Mouse (Mus musculus) kidney, embryonic 14.5 days (tissue): ENCODE measurements around the gene Myo18a. TPM values are rescaled to one million over a fixed set of nuclear protein-coding genes. Genes with fewer than 3 reads are reported as not detected.
A peak's percentile ranks its signal among the peaks of the same experiment; 100 is the strongest.

ENCODE experiments used
- ATAC-seq: fragments of 200-750 bp; cut with Nextera tagmentation; 2 replicates; pipeline ENCODE4 v1.8.0; 2017; ENCODE audit warnings: moderate number of reproducible peaks, mild to moderate bottlenecking, moderate TSS enrichment, moderate library complexity; ENCODE audit not compliant: low FRiP score, low TSS enrichment
- H3K27ac ChIP-seq: fragments of 300-500 bp; sonication (generic); 2 replicates; pipeline ENCODE4 v1.5.1; 2014; ENCODE audit warnings: low read depth, mild to moderate bottlenecking, low read length, moderate library complexity, mixed read lengths
- H3K27me3 ChIP-seq: fragments of 300-500 bp; sonication (generic); 2 replicates; pipeline ENCODE4 v1.6.1; 2014; ENCODE audit warnings: mild to moderate bottlenecking, low read length; ENCODE audit not compliant: control insufficient read depth, insufficient read depth
- H3K36me3 ChIP-seq: fragments of 300-500 bp; sonication (generic); 2 replicates; pipeline ENCODE4 v1.6.1; 2014; ENCODE audit warnings: low read length, mixed read lengths; ENCODE audit not compliant: control insufficient read depth, insufficient read depth
- H3K4me1 ChIP-seq: fragments of 300-500 bp; sonication (generic); 2 replicates; pipeline ENCODE4 v1.6.1; 2014; ENCODE audit warnings: low read length, mixed read lengths; ENCODE audit not compliant: control insufficient read depth, insufficient read depth
- H3K4me2 ChIP-seq: fragments of 300-500 bp; sonication (generic); replicated peaks from 2 replicates; pipeline ENCODE4 v1.6.1; 2014; ENCODE audit warnings: low read depth, mild to moderate bottlenecking, low read length
- H3K4me3 ChIP-seq: fragments of 300-500 bp; sonication (generic); 2 replicates; pipeline ENCODE4 v1.5.1; 2014; ENCODE audit warnings: mild to moderate bottlenecking, low read length
- H3K9ac ChIP-seq: fragments of 300-500 bp; sonication (generic); 2 replicates; pipeline ENCODE4 v1.6.1; 2014; ENCODE audit warnings: low read depth, mild to moderate bottlenecking, low read length, moderate library complexity
- H3K9me3 ChIP-seq: fragments of 300-500 bp; sonication (generic); 2 replicates; pipeline ENCODE4 v1.6.1; 2016; ENCODE audit warnings: low read length; ENCODE audit not compliant: control insufficient read depth
- WGBS: fragments of 180-500 bp; shearing (Covaris S2); extraction: QIAGEN DNeasy Blood & Tissue Kit; methylation state at CpG from one replicate; pipeline ENCODE4 v1.1.7; 2014; 5-methylcytosine and 5-hydroxymethylcytosine counted together
- polyA plus RNA-seq: library from polyadenylated mRNA; unstranded; fragments of >200 nt; fragmentation: Nextera tagmentation; extraction: Ambion mirVana; gene quantifications from 2 replicates; pipeline ENCODE4 v1.2.1, GENCODE M21; 2014

Myo18a gene
- polyA plus RNA-seq, 1 experiment from 2014 or later, result 21.1 TPM

- Histone ChIP-seq H3K4me3 (no peak overlapping the region), H3K9ac (no peak overlapping the region), H3K9me3 (no peaks in the 10 kb centered on the region), H3K27ac (no peak overlapping the region), H3K36me3 (no peaks in the 10 kb centered on the region), H3K27me3 (peaks cover 4% of the 10 kb centered on the region), H3K4me1 (peaks cover 4% of the 10 kb centered on the region; the same call in 1 of the 2 replicates), H3K4me2 (peak overlapping the region; percentile 17; the same call in 1 of the 2 replicates)
- ATAC-seq, result no peak
- 15% methylated on average over 9 of the region's 9 CpGs for WGBS
Observed at GRCm38 (mm10) chr11:77906747-77907174, 143.7 kb downstream of the Myo18a start.

- H3K27me3 ChIP-seq, result peaks cover 13% of the 10 kb centered on the region
Observed at GRCm38 (mm10) chr11:77908468-77908867, 145.4 kb downstream of the Myo18a start.

GRCm38 (mm10) chr11:77909376-77909775, 146.3 kb downstream of the Myo18a start:
- peaks cover 22% of the 10 kb centered on the region for H3K27me3 ChIP-seq
- H3K4me2 ChIP-seq, result no peak overlapping the region
- H3K4me1 ChIP-seq, result peaks cover 3% of the 10 kb centered on the region; the same call in 1 of the 2 replicates
- WGBS, result 17% methylated on average over 5 of the region's 5 CpGs
- no peak overlapping the region for H3K4me3 ChIP-seq
- H3K27ac ChIP-seq, result no peak overlapping the region
- no peaks in the 10 kb centered on the region for H3K9me3 ChIP-seq
- no peak for ATAC-seq
- H3K9ac ChIP-seq, result no peak overlapping the region
- H3K36me3 ChIP-seq, result no peaks in the 10 kb centered on the region

More at GRCm38 (mm10) chr11:77908468-77908867, 145.4 kb downstream of the Myo18a start:
- Histone ChIP-seq H3K9ac (no peak overlapping the region), H3K9me3 (no peaks in the 10 kb centered on the region), H3K4me2 (no peak overlapping the region), H3K36me3 (no peaks in the 10 kb centered on the region), H3K27ac (no peak overlapping the region), H3K4me3 (no peak overlapping the region), H3K4me1 (peaks cover 3% of the 10 kb centered on the region; the same call in 1 of the 2 replicates)
- 70% methylated on average over 4 of the region's 4 CpGs for WGBS
- no peak for ATAC-seq

- peaks cover 26% of the 10 kb centered on the region for H3K27me3 ChIP-seq
- ATAC-seq, result no peak
Observed at GRCm38 (mm10) chr11:77909776-77910175, 146.7 kb downstream of the Myo18a start.

GRCm38 (mm10) chr11:77913505-77913904, 150.5 kb downstream of the Myo18a start:
- Histone ChIP-seq H3K4me3 (no peak overlapping the region), H3K36me3 (no peaks in the 10 kb centered on the region), H3K4me1 (no peaks in the 10 kb centered on the region), H3K27ac (no peak overlapping the region), H3K9me3 (no peaks in the 10 kb centered on the region), H3K27me3 (peaks cover 51% of the 10 kb centered on the region), H3K9ac (no peak overlapping the region), H3K4me2 (no peak overlapping the region)
- no peak for ATAC-seq
- WGBS, result 28% methylated on average over 6 of the region's 6 CpGs

More at GRCm38 (mm10) chr11:77909776-77910175, 146.7 kb downstream of the Myo18a start:
- no peaks in the 10 kb centered on the region for H3K36me3 ChIP-seq
- H3K4me1 ChIP-seq, result peaks cover 3% of the 10 kb centered on the region; the same call in 1 of the 2 replicates
- no peak overlapping the region for H3K9ac ChIP-seq
- H3K9me3 ChIP-seq, result no peaks in the 10 kb centered on the region
- WGBS, result 27% methylated on average over 6 of the region's 6 CpGs
- no peak overlapping the region for H3K27ac ChIP-seq
- H3K4me3 ChIP-seq, result no peak overlapping the region
- H3K4me2 ChIP-seq, result no peak overlapping the region

GRCm38 (mm10) chr11:77914598-77915260, 151.7 kb downstream of the Myo18a start:
- Histone ChIP-seq H3K36me3 (no peaks in the 10 kb centered on the region), H3K27me3 (peaks cover 51% of the 10 kb centered on the region)

More at GRCm38 (mm10) chr11:77914598-77915260, 151.7 kb downstream of the Myo18a start:
- Histone ChIP-seq H3K4me2 (no peak overlapping the region), H3K9ac (no peak overlapping the region), H3K4me3 (peak overlapping the region; percentile 8; the same call in 1 of the 2 replicates), H3K9me3 (no peaks in the 10 kb centered on the region), H3K4me1 (no peaks in the 10 kb centered on the region), H3K27ac (no peak overlapping the region)
- WGBS, result 2% methylated on average over 31 of the region's 32 CpGs
- no peak for ATAC-seq

Other genes with a start within 250 kb of the Myo18a start
- gene Abhd15, start 248.1 kb upstream of the Myo18a start, polyA plus RNA-seq, result 1.4 and 2.6 TPM in 2 replicates
- gene Trp53i13, start 247.3 kb upstream of the Myo18a start, polyA plus RNA-seq, result 36.9 and 37.4 TPM in 2 replicates
- not detected in 2 replicates for gene Gm10392, start 244.0 kb upstream of the Myo18a start, polyA plus RNA-seq
- gene Taok1, start 155.4 kb upstream of the Myo18a start, polyA plus RNA-seq, result 21.4 and 23.7 TPM in 2 replicates
- 9.2 and 9.7 TPM in 2 replicates for gene Nufip2, start 77.1 kb upstream of the Myo18a start, polyA plus RNA-seq
- not detected in 2 replicates for gene Cryba1, start 38.0 kb upstream of the Myo18a start, polyA plus RNA-seq
- 0.92 and 1.4 TPM in 2 replicates for gene Gm10277, start 24.5 kb downstream of the Myo18a start, polyA plus RNA-seq
- 3.2 and 6.2 TPM in 2 replicates for gene Pipox, start 130.8 kb downstream of the Myo18a start, polyA plus RNA-seq
- not detected in 2 replicates for gene Sez6, start 167.6 kb downstream of the Myo18a start, polyA plus RNA-seq
- gene Phf12, start 219.5 kb downstream of the Myo18a start, polyA plus RNA-seq, result 16.1 and 22.6 TPM in 2 replicates